8 mouse cellular contexts compared by ENCODE assay signal in the genomic region with DNA sequence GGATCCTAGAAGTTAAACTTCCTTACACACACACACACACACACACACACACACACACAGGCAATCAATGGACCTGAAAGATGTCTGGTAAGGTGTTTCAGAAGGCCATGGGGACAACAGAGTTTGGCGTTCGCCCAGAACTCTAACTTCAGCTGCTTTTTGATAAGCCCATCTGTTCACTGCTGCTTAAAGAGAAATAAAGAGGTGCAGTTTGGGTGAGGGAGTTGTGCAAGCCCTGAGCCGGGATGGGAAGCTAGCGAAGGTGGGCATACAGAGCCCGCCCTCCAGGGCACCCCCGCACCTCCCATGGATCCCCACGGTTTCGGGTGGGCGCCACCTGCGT. TPM values are rescaled to one million over a fixed set of nuclear protein-coding genes. Genes with fewer than 3 reads are reported as not detected.
DNase-seq lines count a peak whose midpoint lies in the region; ATAC-seq and TF ChIP-seq lines count a peak whose summit lies in the region.

No protein-coding gene starts in this region.

- H3K4me3 ChIP-seq in kidney, embryonic 14.5 days (ENCODE audit: low read length): peak overlapping the region; percentile 61
- peak overlapping the region; percentile 71 for H3K4me3 ChIP-seq in forebrain, embryonic 13.5 days
- peak overlapping the region; percentile 59 to 79 for H3K4me3 ChIP-seq in liver, embryonic 14.5 days (ENCODE audit: insufficient read depth in 1 of 2, low read depth in 2 of 2, low read length in 2 of 2)

- H3K27me3 ChIP-seq in kidney, embryonic 14.5 days (ENCODE audit: control insufficient read depth, insufficient read depth, low read length): peaks cover 10% of the 10 kb centered on the region; the same call in 1 of the 2 replicates
- H3K27me3 ChIP-seq in forebrain, embryonic 13.5 days: peaks cover 40% of the 10 kb centered on the region
- no peaks in the 10 kb centered on the region; the same call in 1 of the 2 replicates for H3K27me3 ChIP-seq in liver, embryonic 14.5 days (ENCODE audit: control insufficient read depth, insufficient read depth, low read length)

- H3K9ac ChIP-seq in kidney, embryonic 14.5 days (ENCODE audit: low read depth, low read length): peak overlapping the region; percentile 63
- peak overlapping the region; percentile 73 for H3K9ac ChIP-seq in forebrain, embryonic 13.5 days
- H3K9ac ChIP-seq in liver, embryonic 14.5 days (replicated peaks): peak overlapping the region; percentile 76

- no peaks in the 10 kb centered on the region for H3K9me3 ChIP-seq in kidney, embryonic 14.5 days (ENCODE audit: control insufficient read depth, low read length)
- no peaks in the 10 kb centered on the region for H3K9me3 ChIP-seq in forebrain, embryonic 13.5 days (replicated peaks)
- H3K9me3 ChIP-seq in liver, embryonic 14.5 days (ENCODE audit: control insufficient read depth, low read length): no peaks in the 10 kb centered on the region

- no peak for TF ChIP-seq EP300 in liver, embryonic 14.5 days (IDR thresholded peaks at IDR 0.05; ENCODE audit: low read depth)

- ATAC-seq in kidney, embryonic 14.5 days (ENCODE audit: low FRiP score, low TSS enrichment): peak; percentile 10; the same call in 1 of the 2 replicates
- ATAC-seq in forebrain, embryonic 13.5 days: 0 out of 2 replicates have a peak, but pooled peaks have one; percentile 5
- ATAC-seq in liver, embryonic 14.5 days (ENCODE audit: insufficient read depth): peak; percentile 16

- H3K36me3 ChIP-seq in kidney, embryonic 14.5 days (ENCODE audit: control insufficient read depth, insufficient read depth, low read length): no peaks in the 10 kb centered on the region
- no peaks in the 10 kb centered on the region for H3K36me3 ChIP-seq in forebrain, embryonic 13.5 days (ENCODE audit: poor library complexity, severe bottlenecking)
- H3K36me3 ChIP-seq in liver, embryonic 14.5 days (replicated peaks; ENCODE audit: control insufficient read depth, insufficient read depth, low read depth): no peaks in the 10 kb centered on the region

- DNase-seq in kidney, postnatal 4 days: no peak
- peak; percentile 19 for DNase-seq in MEL-GATA-1-ER (ENCODE audit: extremely low read depth, low read depth)
- peak in 1 of 3 experiments; percentile 24 for DNase-seq in liver, embryonic 14.5 days (ENCODE audit: low read depth in 3 of 3, low spot score in 3 of 3)
- DNase-seq in frontal cortex, postnatal 25 days (ENCODE audit: low spot score in 2 of 2): no peak
- DNase-seq in gastrocnemius, adult 8-10 months (ENCODE audit: low spot score in 2 of 2): no peak
- no peak for DNase-seq in adrenal gland, postnatal 36 days

- no peak for TF ChIP-seq CTCF in liver, embryonic 14.5 days (IDR thresholded peaks at IDR 0.05; ENCODE audit: low read depth)

- H3K4me2 ChIP-seq in kidney, embryonic 14.5 days (replicated peaks; ENCODE audit: low read depth, low read length): peak overlapping the region; percentile 98
- H3K4me2 ChIP-seq in forebrain, embryonic 13.5 days: peak overlapping the region; percentile 99
- peak overlapping the region; percentile 99 for H3K4me2 ChIP-seq in liver, embryonic 14.5 days (ENCODE audit: low read depth)

- no peak overlapping the region for H3K27ac ChIP-seq in kidney, embryonic 14.5 days (ENCODE audit: low read depth, low read length)
- no peak overlapping the region for H3K27ac ChIP-seq in forebrain, embryonic 13.5 days
- H3K27ac ChIP-seq in liver, embryonic 14.5 days: no peak overlapping the region

- H3K4me1 ChIP-seq in kidney, embryonic 14.5 days (ENCODE audit: control insufficient read depth, insufficient read depth, low read length): peaks cover 8% of the 10 kb centered on the region; the same call in 1 of the 2 replicates
- H3K4me1 ChIP-seq in forebrain, embryonic 13.5 days: peaks cover 22% of the 10 kb centered on the region
- H3K4me1 ChIP-seq in liver, embryonic 14.5 days (replicated peaks; ENCODE audit: control insufficient read depth in 2 of 2, insufficient read depth in 2 of 2, low read length in 1 of 2): peaks cover 15% of the 10 kb centered on the region in 2 experiments

- WGBS in kidney, embryonic 14.5 days: 2% methylated on average over 10 of the region's 10 CpGs
- 2% methylated on average over 10 of the region's 10 CpGs for WGBS in forebrain, embryonic 13.5 days
- 2% methylated on average over 10 of the region's 10 CpGs for WGBS in liver, embryonic 14.5 days (ENCODE audit: insufficient replicate concordance)

RNA-seq across cellular contexts. Expression of a gene that starts 0.6 kb away (rescaled TPM):
- polyA plus RNA-seq in kidney, embryonic 14.5 days (2014; fragmentation: Nextera tagmentation; extraction: Ambion mirVana): 5.4 and 12.2 TPM in 2 replicates
- polyA plus RNA-seq in forebrain, embryonic 13.5 days (2015; fragmentation: Nextera tagmentation; extraction: Ambion mirVana): 0.96 and 1.2 TPM in 2 replicates
- polyA plus RNA-seq in liver, embryonic 14.5 days (2012; rRNA removed): 1.0 and 1.4 TPM in 2 replicates
- polyA plus RNA-seq in liver, embryonic 14.5 days (2014; fragmentation: Nextera tagmentation; extraction: Ambion mirVana): 1.9 and 2.3 TPM in 2 replicates
- total RNA-seq in gastrocnemius, adult 8-10 months (2022): 10 to 100 TPM in 2 of 4 experiments, 1 to 10 TPM in 2; 9.7 to 10.9 (median 10.2) TPM
- total RNA-seq in adrenal gland, postnatal 36 days (2021): 10 to 100 TPM; 15.1 to 21.0 TPM
